Mouse (Mus musculus): ENCODE data around the gene Stk24.

Gene Stk24

DNA sequence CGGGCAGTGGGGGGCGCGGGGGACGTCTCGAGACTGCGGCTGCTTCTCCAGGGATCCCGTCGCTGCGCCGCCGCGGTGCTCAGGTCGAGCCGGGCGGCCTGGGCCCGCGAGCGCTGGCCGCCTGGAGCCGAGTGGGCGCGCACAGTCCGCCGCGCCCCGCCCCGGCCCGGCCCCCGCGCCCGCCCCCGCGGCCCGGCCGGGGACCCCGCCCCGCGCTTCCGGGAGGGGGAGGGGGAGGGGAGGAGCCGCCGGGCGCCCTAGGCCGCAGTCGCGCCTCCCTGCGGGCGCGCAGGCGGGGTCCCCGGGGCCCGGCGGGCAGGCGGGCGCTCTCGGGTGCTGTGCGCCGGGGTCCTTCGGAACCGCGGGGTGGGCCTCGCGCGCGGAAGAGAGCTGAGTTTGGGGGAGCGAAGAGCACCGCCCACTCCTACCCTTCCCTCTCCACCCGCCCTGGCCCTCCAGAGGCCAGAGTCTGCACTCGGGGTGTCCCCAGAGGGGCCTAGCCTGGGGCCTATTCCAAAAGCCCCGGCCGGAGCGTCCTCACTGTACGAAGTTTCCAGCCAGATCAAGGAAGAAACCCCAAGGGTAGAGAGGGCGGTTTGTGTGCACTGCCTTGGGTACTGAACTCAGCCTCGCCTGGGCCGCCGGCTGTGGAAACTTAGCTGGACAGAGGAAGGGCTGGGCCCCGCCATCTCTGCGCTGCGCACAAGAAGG is 540 bp downstream of the Stk24 start:
- peak; percentile 74 for DNase-seq (ENCODE audit: low spot score)

DNA sequence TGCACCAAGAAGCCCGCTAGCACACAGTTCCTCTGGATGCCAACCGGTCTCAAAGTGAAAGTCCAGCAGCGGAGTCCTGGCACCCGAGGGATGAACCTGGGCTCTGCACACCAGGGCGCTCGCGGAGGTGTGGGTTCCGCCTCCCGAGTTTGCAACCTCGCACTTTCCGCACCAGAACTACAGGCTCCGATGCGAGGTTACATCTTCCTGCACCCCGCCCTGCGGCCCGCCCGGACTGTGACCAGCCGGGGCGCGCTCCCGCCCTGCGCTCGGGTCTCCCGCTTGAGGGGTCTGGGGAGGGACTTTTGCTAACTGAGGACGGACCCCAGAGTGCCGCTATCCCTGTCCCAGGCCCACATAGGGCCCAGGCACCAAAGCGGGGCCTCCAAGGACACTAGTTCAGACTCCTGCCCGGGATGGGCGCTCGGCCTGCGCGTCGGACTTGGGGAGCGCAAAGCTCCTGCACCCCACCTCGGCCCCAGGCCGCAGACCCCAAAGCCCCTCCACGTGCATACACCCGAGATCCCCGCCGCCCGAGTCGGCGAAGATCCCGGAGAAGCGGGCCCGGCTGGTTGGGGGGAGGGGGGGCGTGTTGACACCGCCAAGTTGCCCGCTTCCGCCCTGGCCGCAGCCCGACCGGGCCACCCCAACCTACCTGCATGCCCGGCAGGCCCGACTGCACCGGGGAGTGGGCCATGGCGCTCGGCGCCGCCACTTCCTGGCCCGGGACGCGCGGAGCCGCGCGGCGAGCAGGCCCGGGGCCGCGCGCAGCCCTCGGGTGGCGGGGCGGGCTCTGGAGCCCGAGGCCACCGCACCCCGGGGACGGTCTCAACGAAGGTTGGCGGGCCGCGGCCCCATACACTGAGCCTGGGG is 1.3 kb downstream of the Stk24 start:
- DNase-seq (ENCODE audit: low spot score), result peak; percentile 67

DNA sequence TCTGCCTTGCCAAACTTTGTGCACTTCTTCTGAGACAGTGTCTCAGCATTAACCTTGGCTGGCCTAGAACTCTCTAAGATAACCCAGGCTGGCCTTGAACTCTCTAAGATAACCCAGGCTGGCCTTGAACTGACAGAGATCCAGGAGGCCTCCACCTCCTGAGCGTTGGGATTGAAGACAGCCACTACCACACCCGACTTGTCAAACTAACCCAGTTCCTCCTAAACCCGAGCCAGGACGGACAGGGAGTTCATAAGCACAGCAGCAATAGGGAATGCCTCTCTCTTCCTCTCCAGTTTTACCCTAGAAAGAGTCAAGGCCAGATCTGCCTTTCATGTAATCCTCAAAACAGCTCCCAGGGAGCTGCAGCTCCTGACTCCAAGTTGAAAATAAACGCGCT is 3.2 kb downstream of the Stk24 start:
- DNase-seq (ENCODE audit: low spot score), result no peak

- no peak for DNase-seq (ENCODE audit: low spot score)
Observed at GRCm38 (mm10) chr14:121373901-121374300, 5.9 kb downstream of the Stk24 start.

- DNase-seq (ENCODE audit: low spot score), result no peak
Observed at GRCm38 (mm10) chr14:121373020-121373419, 6.8 kb downstream of the Stk24 start.

- no peak for DNase-seq (ENCODE audit: low spot score)
Observed at GRCm38 (mm10) chr14:121371911-121372820, 7.6 kb downstream of the Stk24 start.

GRCm38 (mm10) chr14:121369385-121369784 is 10.4 kb downstream of the Stk24 start:
- no peak for DNase-seq (ENCODE audit: low spot score)

GRCm38 (mm10) chr14:121368108-121368705 is 11.6 kb downstream of the Stk24 start:
- no peak for DNase-seq (ENCODE audit: low spot score)

DNA sequence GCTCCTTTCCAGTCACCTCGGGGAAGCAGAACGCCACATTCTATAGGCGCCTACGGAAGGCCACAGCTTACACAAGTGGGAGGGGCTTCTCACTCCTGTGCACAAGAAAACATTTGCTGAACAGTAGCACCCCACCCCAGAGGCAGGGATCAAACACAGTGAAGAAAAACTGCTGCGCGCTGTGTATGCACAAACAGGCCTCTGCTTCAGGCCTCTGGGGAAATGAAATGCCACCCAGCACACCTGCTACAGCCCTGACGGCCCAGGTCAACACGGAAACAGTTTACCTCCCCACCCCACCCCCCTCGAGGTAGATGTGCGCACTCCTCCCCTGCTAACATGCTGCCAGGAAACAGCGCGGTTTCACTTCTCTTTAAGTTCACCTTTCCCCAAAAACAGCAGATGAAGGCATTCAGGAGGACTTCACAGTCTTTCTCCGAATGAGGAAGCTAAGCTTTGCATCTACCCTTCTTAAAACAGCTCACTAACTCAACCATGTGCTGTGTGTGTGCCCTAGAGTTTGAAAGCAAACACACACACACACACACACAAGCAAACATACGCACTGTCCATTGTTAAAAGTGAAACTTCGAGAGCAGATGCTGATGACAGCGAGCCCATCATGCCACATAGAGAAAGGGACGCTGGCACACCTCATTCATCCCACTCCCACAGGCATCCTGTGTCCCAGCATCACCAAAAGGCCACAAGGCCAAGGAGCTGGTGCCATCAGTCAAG is 13.7 kb downstream of the Stk24 start:
- peak; percentile 63 for DNase-seq (ENCODE audit: low spot score)

DNA sequence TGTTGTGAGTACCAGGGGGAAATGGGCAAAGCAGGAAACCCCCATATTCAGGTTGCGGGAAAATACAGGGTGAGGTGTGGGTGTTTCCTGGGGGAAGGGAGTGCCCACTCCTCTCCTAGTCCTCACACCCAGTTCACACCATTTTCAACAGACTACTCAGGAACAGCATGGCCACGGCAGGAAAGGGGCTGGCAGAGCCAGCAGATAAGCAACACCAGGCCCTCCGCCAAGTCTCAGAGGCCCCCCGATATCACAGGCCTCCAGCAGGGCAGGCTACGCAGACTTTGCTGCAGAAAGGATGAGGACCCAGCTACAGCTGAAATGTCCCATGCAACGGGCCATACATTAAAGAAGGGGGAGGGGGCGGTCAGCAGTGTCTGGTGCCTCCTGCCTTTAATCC is 14.4 kb downstream of the Stk24 start:
- peak; percentile 66 for DNase-seq (ENCODE audit: low spot score)

DNA sequence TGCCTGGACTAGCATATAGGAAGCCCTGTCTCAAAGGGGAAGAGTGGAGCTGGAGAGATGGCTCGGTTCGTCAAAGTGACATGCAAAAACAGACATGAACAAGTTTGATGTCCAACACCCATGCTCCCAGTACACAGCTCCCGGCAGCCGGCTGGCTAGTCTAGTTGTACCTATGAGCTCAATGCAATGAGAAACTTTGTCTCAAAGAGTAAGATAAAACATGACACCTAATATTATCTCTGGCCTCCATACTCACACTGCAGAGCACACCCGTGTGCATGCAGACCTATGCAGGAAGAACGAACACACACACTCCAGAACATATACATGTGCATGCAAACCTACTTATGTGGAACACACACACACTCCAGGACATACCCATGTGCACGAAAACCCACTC is 15.5 kb downstream of the Stk24 start:
- DNase-seq (ENCODE audit: low spot score), result no peak

- no peak for DNase-seq (ENCODE audit: low spot score)
Observed at GRCm38 (mm10) chr14:121361319-121362114, 18.3 kb downstream of the Stk24 start.

- DNase-seq (ENCODE audit: low spot score), result no peak
Observed at GRCm38 (mm10) chr14:121359850-121360249, 20.0 kb downstream of the Stk24 start.

DNA sequence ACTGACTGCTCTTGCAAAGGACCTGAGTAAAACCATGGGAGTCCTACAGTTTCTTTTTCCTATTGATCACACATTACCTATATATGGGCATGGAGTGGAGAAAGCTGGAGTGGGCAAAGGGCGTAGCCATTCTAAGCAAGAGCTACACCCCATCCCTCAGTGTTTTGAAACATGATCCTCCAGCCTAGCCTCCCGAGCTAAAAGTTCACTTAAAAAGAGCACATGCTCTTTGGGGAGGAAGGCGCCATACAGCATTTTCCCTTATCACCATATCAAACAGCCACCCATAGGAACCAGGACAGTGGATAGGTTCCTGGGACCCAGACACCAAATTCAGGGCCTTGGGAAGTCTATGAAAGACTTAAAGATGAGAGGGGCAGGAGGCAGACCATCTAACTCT is 20.8 kb downstream of the Stk24 start:
- no peak for DNase-seq (ENCODE audit: low spot score)

- DNase-seq (ENCODE audit: low spot score), result no peak
Observed at GRCm38 (mm10) chr14:121358327-121358726, 21.5 kb downstream of the Stk24 start.

- DNase-seq (ENCODE audit: low spot score), result no peak
Observed at GRCm38 (mm10) chr14:121356336-121356862, 23.4 kb downstream of the Stk24 start.

DNA sequence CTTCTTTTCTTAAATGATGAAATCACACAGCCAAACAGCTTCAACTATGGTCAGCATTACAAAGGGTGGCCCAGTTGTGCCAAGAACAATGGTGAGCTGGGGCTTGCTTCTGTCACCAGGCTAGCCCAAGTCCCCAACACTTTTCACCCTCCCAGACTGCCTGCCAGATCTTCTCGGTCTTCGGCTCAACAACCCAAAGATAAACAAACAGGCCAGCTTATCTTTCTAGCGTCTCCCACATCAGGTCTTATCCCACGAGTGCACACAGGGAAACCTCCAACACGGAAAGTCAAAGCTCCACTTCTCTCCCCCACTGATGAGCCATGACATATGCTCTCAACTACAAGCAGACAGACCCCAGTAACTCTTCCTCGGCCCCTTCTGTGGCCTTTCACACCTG is 24.1 kb downstream of the Stk24 start:
- DNase-seq (ENCODE audit: low spot score), result no peak

- DNase-seq (ENCODE audit: low spot score), result no peak
Observed at GRCm38 (mm10) chr14:121353648-121354377, 26.0 kb downstream of the Stk24 start.

GRCm38 (mm10) chr14:121352744-121353143 is 27.1 kb downstream of the Stk24 start:
- no peak for DNase-seq (ENCODE audit: low spot score)
